Mouse (Mus musculus) spleen, postnatal 36 days (tissue): ENCODE measurements around the gene Ghr.

ENCODE experiments used
- DNase-seq, 2 experiments: peaks; one replicate each; pipeline ENCODE4 v3.0.0; 2022; ENCODE audit warnings: low spot score in 2 of 2, mixed read lengths in 1 of 2

Ghr gene

GRCm38 (mm10) chr15:3582807-3583636, at the start of gene Ghr:
Ghr (minus strand) TSS chr15:3583492.
- DNase-seq = peak; percentile 15 to 27

- DNase-seq = no peak
These were observed 39.5 kb upstream of the Ghr start for GRCm38 (mm10) chr15:3622746-3623145.

- no peak for DNase-seq
These were observed 37.1 kb upstream of the Ghr start for GRCm38 (mm10) chr15:3620368-3620767.

GRCm38 (mm10) chr15:3618311-3618710, 35.0 kb upstream of the Ghr start:
- DNase-seq = no peak

- DNase-seq = no peak
These were observed 28.7 kb upstream of the Ghr start for GRCm38 (mm10) chr15:3611961-3612360.

GRCm38 (mm10) chr15:3607951-3608350, 24.7 kb upstream of the Ghr start:
- no peak for DNase-seq

GRCm38 (mm10) chr15:3602098-3602486, 18.8 kb upstream of the Ghr start:
- DNase-seq = no peak

GRCm38 (mm10) chr15:3601422-3602097, 18.3 kb upstream of the Ghr start:
- no peak for DNase-seq

GRCm38 (mm10) chr15:3587879-3588278, 4.6 kb upstream of the Ghr start:
- no peak for DNase-seq

GRCm38 (mm10) chr15:3584361-3584760, 1.1 kb upstream of the Ghr start:
- no peak for DNase-seq

GRCm38 (mm10) chr15:3581861-3582806, 1.2 kb downstream of the Ghr start:
- DNase-seq = no peak

GRCm38 (mm10) chr15:3581337-3581736, 2.0 kb downstream of the Ghr start:
- no peak for DNase-seq

GRCm38 (mm10) chr15:3580216-3580615, 3.1 kb downstream of the Ghr start:
- no peak for DNase-seq

GRCm38 (mm10) chr15:3578286-3578980, 4.9 kb downstream of the Ghr start:
- no peak for DNase-seq

- DNase-seq = no peak
These were observed 14.0 kb downstream of the Ghr start for GRCm38 (mm10) chr15:3569178-3569903.

- no peak for DNase-seq
These were observed 18.7 kb downstream of the Ghr start for GRCm38 (mm10) chr15:3564570-3564969.

- no peak for DNase-seq
These were observed 19.3 kb downstream of the Ghr start for GRCm38 (mm10) chr15:3563929-3564516.

GRCm38 (mm10) chr15:3563473-3563872, 19.8 kb downstream of the Ghr start:
- DNase-seq = no peak

GRCm38 (mm10) chr15:3558524-3558923, 24.8 kb downstream of the Ghr start:
- DNase-seq = no peak

GRCm38 (mm10) chr15:3544289-3544688, 39.0 kb downstream of the Ghr start:
- no peak for DNase-seq
